Mouse (Mus musculus) megakaryocyte, embryonic 14.5 days (primary cell): ENCODE measurements around the gene Hoxa3. TPM values are rescaled to one million over a fixed set of nuclear protein-coding genes. Genes with fewer than 3 reads are reported as not detected.
A peak's percentile ranks its signal among the peaks of the same experiment; 100 is the strongest.

Source experiments
- H3K27me3 ChIP-seq: replicated peaks from 2 replicates; pipeline ENCODE3; 2012; ENCODE audit warnings: inconsistent platforms
- H3K36me3 ChIP-seq: replicated peaks from 2 replicates; pipeline ENCODE3; 2012; ENCODE audit warnings: low read length, inconsistent platforms, mixed read lengths
- H3K4me1 ChIP-seq: 2 replicates; pipeline ENCODE4 v1.6.1; 2012; ENCODE audit warnings: inconsistent platforms
- H3K4me3 ChIP-seq: replicated peaks from 2 replicates; pipeline ENCODE3; 2012; ENCODE audit warnings: moderate library complexity, mild to moderate bottlenecking, inconsistent platforms
- H3K9me3 ChIP-seq: 2 replicates; pipeline ENCODE4 v1.6.1; 2012; ENCODE audit warnings: inconsistent platforms
- FLI1 ChIP-seq: IDR thresholded peaks from 2 replicates; pipeline ENCODE4 v1.6.1; 2012; ENCODE audit warnings: low read length, inconsistent platforms, mixed read lengths
- GATA1 ChIP-seq: IDR thresholded peaks from 3 replicates; pipeline ENCODE4 v1.6.1; 2012; ENCODE audit warnings: mixed read lengths, low read length, inconsistent platforms, borderline replicate concordance
- polyA plus RNA-seq: library from polyadenylated mRNA; stranded (reverse); fragments of >175 nt; gene quantifications from 2 replicates; pipeline ENCODE4 v1.2.3, GENCODE M21; 2012; ENCODE audit warnings: low replicate concordance; ENCODE audit not compliant: insufficient read depth

The Hoxa3 gene
- polyA plus RNA-seq, 1 experiment: 0.21 TPM

- Histone ChIP-seq H3K4me1 (peaks cover 34% of the 10 kb centered on the region), H3K4me3 (peak overlapping the region; percentile 70), H3K27me3 (peaks cover 69% of the 10 kb centered on the region), H3K36me3 (peaks cover 4% of the 10 kb centered on the region), H3K9me3 (peaks cover 27% of the 10 kb centered on the region)
- TF ChIP-seq GATA1: no peak
- TF ChIP-seq FLI1: no peak
Observed at GRCm38 (mm10) chr6:52164051-52164625, 49.0 kb downstream of the Hoxa3 start.

- Histone ChIP-seq H3K9me3 (peaks cover 24% of the 10 kb centered on the region), H3K4me1 (peaks cover 40% of the 10 kb centered on the region), H3K4me3 (no peak overlapping the region), H3K27me3 (peaks cover 72% of the 10 kb centered on the region), H3K36me3 (peaks cover 4% of the 10 kb centered on the region)
- TF ChIP-seq GATA1 (no peak), FLI1 (no peak)
Observed at GRCm38 (mm10) chr6:52163366-52164031, 49.6 kb downstream of the Hoxa3 start.

DNA sequence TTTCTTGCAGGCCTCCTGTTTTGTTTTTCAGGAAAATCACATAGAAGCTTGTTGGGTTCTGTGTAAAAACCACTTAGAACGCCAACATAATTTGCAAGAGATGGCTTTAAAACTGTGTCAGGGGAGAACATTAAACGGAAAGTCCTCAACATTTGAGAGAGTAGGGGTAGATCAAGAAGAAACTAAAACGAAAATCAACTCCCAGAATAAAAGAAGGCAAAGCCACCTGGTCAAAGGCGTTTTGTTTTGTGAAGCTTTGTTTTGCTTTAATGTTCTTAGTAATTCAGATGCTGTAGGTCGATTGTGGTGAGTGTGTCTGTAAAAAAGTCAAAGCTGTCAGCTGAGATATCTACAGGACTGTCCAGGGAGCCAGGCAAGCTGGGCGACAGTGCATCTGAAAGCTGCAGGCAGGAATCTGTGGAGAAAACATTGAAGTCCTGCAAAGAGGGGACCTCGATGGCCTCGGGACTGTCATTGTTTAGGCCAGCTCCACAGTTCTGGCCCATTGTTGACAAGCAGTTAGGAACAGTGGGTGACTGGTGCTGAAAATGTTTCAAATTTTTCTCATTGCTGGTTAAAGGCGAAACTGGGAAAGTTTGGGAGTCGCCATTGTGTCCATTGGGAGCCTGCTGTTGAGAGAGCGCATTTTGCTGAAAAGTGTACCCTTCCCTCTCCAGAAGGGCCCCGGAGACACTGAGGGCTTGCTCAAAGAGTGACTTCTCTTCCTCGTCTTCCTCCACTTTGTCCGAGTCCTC lies 50.3 kb downstream of the Hoxa3 start:
- Histone ChIP-seq H3K9me3 (peaks cover 21% of the 10 kb centered on the region), H3K4me1 (peaks cover 47% of the 10 kb centered on the region), H3K36me3 (peaks cover 4% of the 10 kb centered on the region), H3K4me3 (no peak overlapping the region), H3K27me3 (peaks cover 75% of the 10 kb centered on the region)
- TF ChIP-seq FLI1: no peak
- TF ChIP-seq GATA1: no peak

- H3K36me3 ChIP-seq: peaks cover 4% of the 10 kb centered on the region
- H3K4me3 ChIP-seq: no peak overlapping the region
- TF ChIP-seq GATA1: no peak
- TF ChIP-seq FLI1: no peak
- H3K9me3 ChIP-seq: peaks cover 18% of the 10 kb centered on the region
- peaks cover 55% of the 10 kb centered on the region for H3K4me1 ChIP-seq
- peaks cover 76% of the 10 kb centered on the region for H3K27me3 ChIP-seq
Observed at GRCm38 (mm10) chr6:52162093-52162380, 51.1 kb downstream of the Hoxa3 start.

DNA sequence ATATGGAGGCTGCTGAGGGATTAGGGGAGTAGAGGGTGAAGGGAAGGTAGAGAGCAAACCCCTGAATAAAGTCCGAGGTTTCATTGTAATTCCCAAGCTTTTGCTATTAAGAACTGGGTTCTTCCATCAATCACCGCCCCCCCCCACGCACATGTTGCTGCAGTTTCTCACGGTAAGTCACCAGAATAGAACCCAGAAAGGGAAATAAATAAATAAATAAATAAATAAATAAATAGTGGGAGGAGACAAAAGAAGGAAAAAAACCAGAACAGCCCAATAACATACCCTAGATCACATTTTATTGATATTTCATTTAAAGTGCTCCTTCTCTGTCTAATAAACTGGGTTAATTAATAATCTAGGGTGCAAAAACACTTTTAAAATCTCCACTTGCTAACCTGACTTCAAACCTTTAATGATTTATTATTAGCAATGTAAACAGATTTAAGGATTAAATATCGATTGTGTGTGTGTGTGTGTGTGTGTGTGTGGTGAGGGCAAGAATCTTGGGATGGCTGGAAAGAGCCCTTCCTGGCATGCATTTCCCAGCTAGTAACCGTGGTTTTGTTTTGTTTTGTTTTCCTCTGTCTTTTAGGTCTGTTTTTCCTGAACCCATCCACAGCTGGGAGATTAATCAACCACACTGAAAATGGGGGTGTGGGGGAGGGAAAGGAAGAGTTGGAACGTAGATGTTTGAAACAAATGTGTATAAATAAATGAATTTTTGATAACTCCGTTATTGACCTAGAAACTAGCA lies 51.6 kb downstream of the Hoxa3 start:
- H3K27me3 ChIP-seq: peaks cover 76% of the 10 kb centered on the region
- H3K4me1 ChIP-seq: peaks cover 59% of the 10 kb centered on the region
- peaks cover 18% of the 10 kb centered on the region for H3K9me3 ChIP-seq
- H3K36me3 ChIP-seq: peaks cover 4% of the 10 kb centered on the region
- no peak overlapping the region for H3K4me3 ChIP-seq
- TF ChIP-seq FLI1 (no peak), GATA1 (no peak)

DNA sequence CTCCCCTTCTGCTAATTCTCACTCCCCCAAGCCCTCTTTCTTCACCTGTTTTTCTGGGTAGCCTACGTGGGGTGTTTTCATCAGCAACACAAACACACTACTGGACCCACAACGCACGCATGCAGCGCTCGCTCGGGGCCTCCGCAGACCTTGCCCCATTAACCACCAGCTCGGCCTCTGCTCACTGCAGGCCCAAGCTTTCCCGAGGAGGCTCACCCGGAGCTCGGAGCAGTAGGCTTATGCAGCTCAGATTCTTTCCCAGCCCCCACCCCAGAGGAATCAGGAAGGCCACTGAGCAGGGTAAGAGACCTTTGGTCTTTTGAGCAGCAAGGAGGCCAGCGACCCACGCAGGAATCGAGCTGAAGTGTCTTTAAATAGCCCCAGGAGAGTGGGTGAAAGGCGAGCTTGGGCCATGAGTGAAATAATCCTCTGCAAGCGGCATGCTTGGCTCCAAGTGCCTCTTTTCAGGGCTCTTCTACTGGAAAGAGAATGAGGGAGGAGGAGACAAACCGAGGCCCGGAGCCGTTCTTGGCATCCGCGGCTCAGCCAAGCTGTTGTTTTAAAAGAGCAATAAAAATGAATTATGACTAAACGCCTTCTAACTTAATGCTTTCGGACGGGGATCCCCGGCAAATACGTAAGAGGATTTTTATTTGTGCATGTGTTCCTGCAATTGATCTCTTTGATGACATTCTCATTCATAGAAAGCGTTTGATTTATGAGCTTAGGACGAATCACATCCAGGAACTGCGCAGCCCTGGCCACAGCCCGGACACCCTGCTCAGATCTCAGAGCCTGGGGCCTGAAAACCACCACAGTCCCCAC lies 52.4 kb downstream of the Hoxa3 start:
- H3K27me3 ChIP-seq: peaks cover 77% of the 10 kb centered on the region
- H3K4me3 ChIP-seq: peak overlapping the region; percentile 83
- H3K4me1 ChIP-seq: peaks cover 59% of the 10 kb centered on the region
- H3K36me3 ChIP-seq: peaks cover 4% of the 10 kb centered on the region
- TF ChIP-seq GATA1 (no peak), FLI1 (no peak)
- H3K9me3 ChIP-seq: peaks cover 14% of the 10 kb centered on the region

DNA sequence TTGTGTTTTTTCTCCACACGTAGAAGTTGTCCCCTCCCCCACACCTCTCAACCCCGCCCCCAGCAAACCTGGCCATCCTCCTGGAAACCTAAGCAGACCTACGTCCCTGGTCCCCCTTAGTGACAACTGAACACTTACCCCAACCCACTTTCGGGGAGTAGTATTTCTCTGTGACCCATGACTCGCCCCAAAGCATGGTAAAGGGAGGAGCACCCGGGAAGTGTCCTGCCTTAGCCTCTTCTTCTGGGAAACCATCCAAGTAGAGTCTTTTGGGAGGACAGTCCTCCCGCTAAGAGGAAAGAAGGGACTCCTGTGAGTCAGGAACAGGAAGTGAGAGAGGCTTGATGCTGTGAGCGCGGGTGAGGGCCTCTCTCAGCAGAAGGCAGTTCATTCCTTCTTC lies 53.2 kb downstream of the Hoxa3 start:
- Histone ChIP-seq H3K4me1 (peaks cover 58% of the 10 kb centered on the region), H3K27me3 (peaks cover 76% of the 10 kb centered on the region), H3K9me3 (peaks cover 12% of the 10 kb centered on the region; the same call in 1 of the 2 replicates), H3K36me3 (peaks cover 4% of the 10 kb centered on the region), H3K4me3 (peak overlapping the region; percentile 83)
- no peak for TF ChIP-seq GATA1
- no peak for TF ChIP-seq FLI1

DNA sequence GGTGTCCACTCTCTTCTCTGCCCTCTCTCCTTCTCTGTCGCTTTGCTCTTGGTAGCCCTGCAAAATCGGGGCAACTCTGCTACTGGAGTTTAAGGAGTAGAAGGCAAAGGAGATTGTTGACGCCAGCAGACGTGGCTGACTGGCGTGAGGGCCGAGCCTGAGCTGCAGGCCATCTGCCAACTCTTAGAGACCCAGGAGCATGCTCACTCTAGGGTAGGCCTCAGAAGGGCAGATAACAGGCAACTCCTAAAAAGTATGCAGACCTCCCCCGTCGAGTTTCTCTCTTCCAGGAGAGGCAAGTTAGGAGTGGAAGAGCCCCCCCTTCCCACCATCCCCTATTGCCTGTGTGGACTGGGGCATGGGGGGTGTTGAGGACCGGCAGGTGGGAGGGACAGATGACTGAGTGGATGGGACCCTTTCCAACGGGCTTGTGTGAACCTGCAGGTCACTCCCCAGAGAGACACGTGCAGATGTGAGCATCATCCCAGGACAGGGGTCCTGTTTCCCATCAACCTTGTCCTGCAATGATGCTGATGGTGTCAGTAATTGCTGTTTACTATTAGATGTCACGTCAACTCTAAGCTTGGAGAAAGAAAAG lies 53.9 kb downstream of the Hoxa3 start:
- Histone ChIP-seq H3K27me3 (peaks cover 76% of the 10 kb centered on the region), H3K9me3 (peaks cover 10% of the 10 kb centered on the region; the same call in 1 of the 2 replicates), H3K4me1 (peaks cover 54% of the 10 kb centered on the region), H3K36me3 (peaks cover 4% of the 10 kb centered on the region), H3K4me3 (peak overlapping the region; percentile 93)
- TF ChIP-seq FLI1 (no peak), GATA1 (no peak)
